Mouse (Mus musculus): ENCODE results near the gene Csrp3. TPM values are rescaled to one million over a fixed set of nuclear protein-coding genes. Genes with fewer than 3 reads are reported as not detected.

The Csrp3 gene
- total and polyA plus RNA-seq, 3 experiments, result 1.7 to 2.3 TPM; not detected in 1

DNA sequence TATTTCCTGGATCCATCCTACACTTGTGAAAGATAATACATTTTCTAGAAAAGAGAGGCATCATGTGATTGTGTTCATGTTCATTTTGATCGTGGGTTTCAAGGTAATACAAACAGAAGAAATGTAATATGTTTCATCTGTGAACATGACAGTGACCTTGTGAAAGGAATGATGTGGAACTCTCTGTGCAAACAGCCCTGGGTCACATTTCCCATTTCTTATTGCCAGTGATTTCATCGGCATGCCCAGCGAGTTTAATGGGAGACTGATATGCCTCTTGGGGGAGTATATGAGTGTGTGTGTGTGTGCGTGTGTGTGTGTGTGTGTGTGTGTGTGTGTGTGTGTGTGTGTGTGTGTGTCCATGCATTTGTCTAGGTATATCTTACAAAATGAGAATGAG lies 6.3 kb downstream of the Csrp3 start:
- Histone ChIP-seq H3K4me2 (ENCODE audit: insufficient read depth, low read depth, poor library complexity, severe bottlenecking) (no peak overlapping the region), H3K79me2 (replicated peaks; ENCODE audit: control insufficient read depth, extremely low read depth, insufficient read depth, poor library complexity, severe bottlenecking) (no peaks in the 10 kb centered on the region)

DNA sequence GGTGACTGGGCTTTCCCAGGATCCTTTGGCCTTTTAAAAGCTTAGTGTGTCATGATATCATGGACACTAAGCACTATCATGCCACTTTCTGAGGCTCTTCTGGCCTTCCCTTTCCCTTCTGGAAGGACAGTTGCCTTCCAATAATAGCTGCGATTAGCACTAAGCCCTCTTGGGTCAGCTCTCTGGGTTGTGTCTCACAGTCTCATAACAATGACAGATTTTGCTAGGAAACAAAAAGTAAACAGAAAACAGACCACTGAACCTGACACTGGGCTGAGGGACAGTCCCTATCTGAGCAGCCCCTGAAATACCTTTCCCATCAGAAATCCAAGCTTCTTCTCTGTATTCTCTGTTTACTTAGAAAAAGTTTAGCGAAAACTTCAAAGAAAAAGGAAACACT lies 7.3 kb downstream of the Csrp3 start:
- H3K36me3 ChIP-seq (replicated peaks in 1 of 2; ENCODE audit: control insufficient read depth in 1 of 2, insufficient read depth in 1 of 2, low read length in 1 of 2), result no peaks in the 10 kb centered on the region
- H3K9me3 ChIP-seq (replicated peaks; ENCODE audit: low read length), result no peaks in the 10 kb centered on the region
- H3K9ac ChIP-seq (ENCODE audit: insufficient read depth, low read depth), result no peak overlapping the region
- TF ChIP-seq E2F4 (IDR thresholded peaks at IDR 0.05; ENCODE audit: insufficient replicate concordance, low read depth, low read length) (no peak), USF1 (IDR thresholded peaks at IDR 0.05; ENCODE audit: low read depth, low read length) (no peak), MAZ (IDR thresholded peaks at IDR 0.05; ENCODE audit: low read depth, low read length) (no peak), POLR2A (IDR thresholded peaks at IDR 0.05; ENCODE audit: low read depth, low read length) (no peak), RAD21 (IDR thresholded peaks at IDR 0.05; ENCODE audit: low read depth, low read length) (no peak), SIN3A (IDR thresholded peaks at IDR 0.05; ENCODE audit: low read length) (no peak), NELFE (IDR thresholded peaks at IDR 0.05; ENCODE audit: low read depth, low read length) (no peak), ZKSCAN1 (IDR thresholded peaks at IDR 0.05; ENCODE audit: borderline replicate concordance, low read depth, low read length) (no peak), PAX5 (IDR thresholded peaks at IDR 0.05; ENCODE audit: low read length) (no peak), HCFC1 (IDR thresholded peaks at IDR 0.05; ENCODE audit: low read depth, low read length) (no peak), GABPA (IDR thresholded peaks at IDR 0.05; ENCODE audit: insufficient replicate concordance, low read depth, low read length) (no peak)
- H3K27me3 ChIP-seq (replicated peaks), result no peaks in the 10 kb centered on the region
- no peak for DNase-seq (ENCODE audit: extremely low read depth)
- H3K4me3 ChIP-seq (replicated peaks in 1 of 3; ENCODE audit: low read depth in 2 of 3, low read length in 2 of 3, poor library complexity in 1 of 3), result no peak overlapping the region
- H3K4me1 ChIP-seq (ENCODE audit: control insufficient read depth in 1 of 2, insufficient read depth in 2 of 2), result no peaks in the 10 kb centered on the region
- H3K4me2 ChIP-seq (ENCODE audit: insufficient read depth, low read depth, poor library complexity, severe bottlenecking), result no peak overlapping the region
- H3K27ac ChIP-seq (ENCODE audit: insufficient read depth, low read depth), result no peak overlapping the region
- no peaks in the 10 kb centered on the region for H3K79me2 ChIP-seq (replicated peaks; ENCODE audit: control insufficient read depth, extremely low read depth, insufficient read depth, poor library complexity, severe bottlenecking)
- in situ Hi-C loops (cut with MboI; ENCODE audit: low pct_ligation_motif_present, low pct_unique_long_range_greater_than_20kb, low sequenced_read_pairs) (no loop called here), dilution Hi-C loops (cut with MboI; ENCODE audit: extremely low pct_ligation_motif_present, extremely low pct_unique_long_range_greater_than_20kb, low sequenced_read_pairs) (no loop called here)

More for the DNA sequence above, 6.3 kb downstream of the Csrp3 start:
- dilution Hi-C loops (cut with MboI; ENCODE audit: extremely low pct_ligation_motif_present, extremely low pct_unique_long_range_greater_than_20kb, low sequenced_read_pairs) (no loop called here), in situ Hi-C loops (cut with MboI; ENCODE audit: low pct_ligation_motif_present, low pct_unique_long_range_greater_than_20kb, low sequenced_read_pairs) (no loop called here)
- Histone ChIP-seq H3K4me3 (replicated peaks in 1 of 3; ENCODE audit: low read depth in 2 of 3, low read length in 2 of 3, poor library complexity in 1 of 3) (no peak overlapping the region), H3K9ac (ENCODE audit: insufficient read depth, low read depth) (no peak overlapping the region), H3K9me3 (replicated peaks; ENCODE audit: low read length) (no peaks in the 10 kb centered on the region), H3K27me3 (replicated peaks) (no peaks in the 10 kb centered on the region), H3K36me3 (replicated peaks in 1 of 2; ENCODE audit: control insufficient read depth in 1 of 2, insufficient read depth in 1 of 2, low read length in 1 of 2) (no peaks in the 10 kb centered on the region), H3K4me1 (ENCODE audit: control insufficient read depth in 1 of 2, insufficient read depth in 2 of 2) (no peaks in the 10 kb centered on the region), H3K27ac (ENCODE audit: insufficient read depth, low read depth) (no peak overlapping the region)
- no peak for TF ChIP-seq RAD21 (IDR thresholded peaks at IDR 0.05; ENCODE audit: low read depth, low read length)
- no peak for TF ChIP-seq ZNF384 (IDR thresholded peaks at IDR 0.05; ENCODE audit: low read depth, low read length)
- TF ChIP-seq MEF2A (IDR thresholded peaks at IDR 0.05; ENCODE audit: borderline replicate concordance, low read depth, low read length), result no peak
- no peak for TF ChIP-seq ZKSCAN1 (IDR thresholded peaks at IDR 0.05; ENCODE audit: borderline replicate concordance, low read depth, low read length)
- TF ChIP-seq ZC3H11A (IDR thresholded peaks at IDR 0.05; ENCODE audit: low read depth, low read length), result no peak
- no peak for TF ChIP-seq JUND (conservative IDR thresholded peaks at IDR 0.05; ENCODE audit: low read depth, low read length)
- no peak for TF ChIP-seq IRF4 (IDR thresholded peaks at IDR 0.05; ENCODE audit: low read depth, low read length)
- no peak for TF ChIP-seq MAX (IDR thresholded peaks at IDR 0.05; ENCODE audit: low read length)
- TF ChIP-seq KAT2A (IDR thresholded peaks at IDR 0.05; ENCODE audit: insufficient replicate concordance, low read length), result no peak
- no peak for TF ChIP-seq RCOR1 (conservative IDR thresholded peaks at IDR 0.05; ENCODE audit: low read depth, low read length)
- TF ChIP-seq MXI1 (IDR thresholded peaks at IDR 0.05; ENCODE audit: low read depth, low read length), result no peak
- no peak for TF ChIP-seq CHD2 (IDR thresholded peaks at IDR 0.05; ENCODE audit: low read length)
- no peak for DNase-seq (ENCODE audit: extremely low read depth)

Data from CH12.LX (cell line).